In the genomic region with DNA sequence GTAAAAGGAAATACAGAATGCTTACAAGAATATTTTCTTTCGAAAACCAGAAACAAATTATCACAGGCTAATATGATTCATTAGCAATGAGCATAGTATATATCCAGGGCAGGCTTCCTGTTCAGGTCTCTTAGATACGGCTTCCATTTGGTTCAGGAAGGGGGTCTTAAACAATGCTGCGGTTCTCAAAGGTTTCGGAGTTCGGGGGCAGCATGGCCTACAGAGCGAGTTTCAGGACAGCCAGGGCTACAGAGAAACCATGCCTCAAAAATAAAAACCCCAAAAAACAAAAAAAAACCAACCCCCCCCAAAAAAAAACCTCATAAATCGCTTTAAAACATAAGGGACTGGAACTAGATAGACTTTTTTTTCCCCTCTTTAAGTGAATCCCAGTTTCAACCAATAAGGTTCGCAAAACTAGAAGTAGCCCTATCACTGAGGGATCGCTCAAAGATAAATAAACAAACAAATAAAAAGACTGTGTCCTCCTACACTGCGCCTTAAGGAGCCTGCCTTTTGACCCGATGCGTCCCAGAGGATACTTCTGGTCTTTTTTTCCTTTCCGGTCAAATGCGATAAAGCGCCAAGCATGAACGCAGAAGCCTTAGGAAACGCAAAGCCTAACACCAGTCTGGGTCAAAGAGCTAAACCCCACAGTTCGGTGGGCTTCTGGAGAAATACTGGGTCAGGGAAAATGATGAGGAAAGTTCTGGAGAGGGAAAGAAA, we compare ENCODE assay signal across 8 mouse cellular contexts. TPM values are rescaled to one million over a fixed set of nuclear protein-coding genes. Genes with fewer than 3 reads are reported as not detected.
DNase-seq lines count a peak whose midpoint lies in the region; ATAC-seq lines count a peak whose summit lies in the region.

No protein-coding gene starts in this region.

- peaks cover 21% of the 10 kb centered on the region for H3K36me3 ChIP-seq in kidney, embryonic 14.5 days (ENCODE audit: control insufficient read depth, insufficient read depth, low read length)
- peaks cover 10% of the 10 kb centered on the region for H3K36me3 ChIP-seq in forebrain, embryonic 16.5 days (ENCODE audit: control insufficient read depth, insufficient read depth)
- H3K36me3 ChIP-seq in macrophage (ENCODE audit: inconsistent target): peaks cover 26% of the 10 kb centered on the region

- peaks cover 15% of the 10 kb centered on the region; the same call in 1 of the 2 replicates for H3K4me1 ChIP-seq in kidney, embryonic 14.5 days (ENCODE audit: control insufficient read depth, insufficient read depth, low read length)
- H3K4me1 ChIP-seq in forebrain, embryonic 16.5 days (replicated peaks; ENCODE audit: control insufficient read depth, insufficient read depth, low read length): peaks cover 22% of the 10 kb centered on the region

- H3K27me3 ChIP-seq in kidney, embryonic 14.5 days (ENCODE audit: control insufficient read depth, insufficient read depth, low read length): no peaks in the 10 kb centered on the region
- no peaks in the 10 kb centered on the region for H3K27me3 ChIP-seq in forebrain, embryonic 16.5 days (replicated peaks; ENCODE audit: control insufficient read depth, insufficient read depth, low read length)

- no peak for DNase-seq in kidney, postnatal 4 days
- peak; percentile 32 for DNase-seq in NIH3T3 (ENCODE audit: low read depth)
- DNase-seq in layer of hippocampus, adult 9-11 months: no peak
- DNase-seq in cerebellum, adult 8-10 months: no peak
- no peak for DNase-seq in layer of hippocampus, adult 8-10 months (ENCODE audit: low spot score in 2 of 2)

- H3K79me2 ChIP-seq in macrophage (ENCODE audit: inconsistent target): peaks cover 90% of the 10 kb centered on the region

- H3K9me3 ChIP-seq in kidney, embryonic 14.5 days (ENCODE audit: control insufficient read depth, low read length): no peaks in the 10 kb centered on the region
- H3K9me3 ChIP-seq in forebrain, embryonic 16.5 days (ENCODE audit: control insufficient read depth, low read length): no peaks in the 10 kb centered on the region

- under 1% methylated on average over 18 of the region's 18 CpGs for WGBS in kidney, embryonic 14.5 days
- WGBS in forebrain, embryonic 16.5 days: 1% methylated on average over 18 of the region's 18 CpGs
- under 1% methylated on average over 18 of the region's 18 CpGs for WGBS in macrophage (ENCODE audit: missing documents)

- H3K4me3 ChIP-seq in kidney, embryonic 14.5 days (ENCODE audit: low read length): peak overlapping the region; percentile 85
- peak overlapping the region; percentile 94 for H3K4me3 ChIP-seq in forebrain, embryonic 16.5 days (replicated peaks; ENCODE audit: low read length)
- H3K4me3 ChIP-seq in macrophage (ENCODE audit: inconsistent target): peak overlapping the region; percentile 92

- H3K4me2 ChIP-seq in kidney, embryonic 14.5 days (replicated peaks; ENCODE audit: low read depth, low read length): peak overlapping the region; percentile 50
- peak overlapping the region; percentile 72 for H3K4me2 ChIP-seq in forebrain, embryonic 16.5 days (ENCODE audit: low read length)

- no peak for ATAC-seq in kidney, embryonic 14.5 days (ENCODE audit: low FRiP score, low TSS enrichment)
- ATAC-seq in forebrain, embryonic 16.5 days: no peak

- H3K9ac ChIP-seq in kidney, embryonic 14.5 days (ENCODE audit: low read depth, low read length): peak overlapping the region; percentile 91
- peak overlapping the region; percentile 88 for H3K9ac ChIP-seq in forebrain, embryonic 16.5 days (replicated peaks; ENCODE audit: low read depth, low read length)

- H3K27ac ChIP-seq in kidney, embryonic 14.5 days (ENCODE audit: low read depth, low read length): peak overlapping the region; percentile 99
- H3K27ac ChIP-seq in forebrain, embryonic 16.5 days (ENCODE audit: low read length): peak overlapping the region; percentile 99
- peak overlapping the region; percentile 90 for H3K27ac ChIP-seq in macrophage

RNA-seq across cellular contexts. Expression of gene Rsrc2, which starts 0.7 kb away (rescaled TPM):
- polyA plus RNA-seq in kidney, embryonic 14.5 days (2014; fragmentation: Nextera tagmentation; extraction: Ambion mirVana): 128 and 153 TPM in 2 replicates
- 145 and 163 TPM in 2 replicates for polyA plus RNA-seq in forebrain, embryonic 16.5 days (2015; fragmentation: Nextera tagmentation; extraction: Ambion mirVana)
- 100 to 1,000 TPM; 262 to 468 (median 374) TPM for total RNA-seq in macrophage (2018; cell fraction: chromatin; rRNA removed)
- 10 to 100 TPM; 40.6 to 67.4 (median 49.5) TPM for total RNA-seq in macrophage (2018; cell fraction: cytosol; rRNA removed)
- 100 to 1,000 TPM; 130 to 257 (median 206) TPM for total RNA-seq in macrophage (2018; cell fraction: nucleus; rRNA removed)
- 62.5 to 150 TPM (median 74.9 TPM) in 3 replicates for polyA plus RNA-seq in macrophage (2018)
- 100 to 1,000 TPM in 3 of 4 experiments, 10 to 100 TPM in 1; 90.7 to 107 (median 103) TPM for total RNA-seq in layer of hippocampus, adult 8-10 months (2022)

RNA-seq across cellular contexts. Expression of gene Kntc1, which starts 1.0 kb away (rescaled TPM):
- 33.7 and 35.9 TPM in 2 replicates for polyA plus RNA-seq in kidney, embryonic 14.5 days (2014; fragmentation: Nextera tagmentation; extraction: Ambion mirVana)
- polyA plus RNA-seq in forebrain, embryonic 16.5 days (2015; fragmentation: Nextera tagmentation; extraction: Ambion mirVana): 12.6 and 12.8 TPM in 2 replicates
- 10 to 100 TPM in 4 of 26 experiments, 1 to 10 TPM in 20, under 1 TPM in 2; 0.63 to 23.9 (median 6.3) TPM for total RNA-seq in macrophage (2018; cell fraction: chromatin; rRNA removed)
- 1 to 10 TPM in 14 of 26 experiments, under 1 TPM in 12; 0.42 to 2.8 (median 1.0) TPM for total RNA-seq in macrophage (2018; cell fraction: cytosol; rRNA removed)
- 10 to 100 TPM in 1 of 26 experiments, 1 to 10 TPM in 22, under 1 TPM in 3; 0.59 to 22.2 (median 2.1) TPM for total RNA-seq in macrophage (2018; cell fraction: nucleus; rRNA removed)
- polyA plus RNA-seq in macrophage (2018): 0.50 to 8.5 TPM (median 1.5 TPM) in 3 replicates
- 1 to 10 TPM in 3 of 4 experiments, under 1 TPM in 1; 0.99 to 2.9 (median 2.0) TPM for total RNA-seq in layer of hippocampus, adult 8-10 months (2022)

RNA-seq across cellular contexts. Expression of gene Zcchc8, which starts 27.6 kb away (rescaled TPM):
- 75.3 and 101 TPM in 2 replicates for polyA plus RNA-seq in kidney, embryonic 14.5 days (2014; fragmentation: Nextera tagmentation; extraction: Ambion mirVana)
- polyA plus RNA-seq in forebrain, embryonic 16.5 days (2015; fragmentation: Nextera tagmentation; extraction: Ambion mirVana): 92.7 and 96.1 TPM in 2 replicates
- total RNA-seq in macrophage (2018; cell fraction: chromatin; rRNA removed): 100 to 1,000 TPM in 22 of 26 experiments, 10 to 100 TPM in 4; 75.4 to 223 (median 154) TPM
- 10 to 100 TPM; 11.2 to 32.0 (median 20.7) TPM for total RNA-seq in macrophage (2018; cell fraction: cytosol; rRNA removed)
- 100 to 1,000 TPM in 7 of 26 experiments, 10 to 100 TPM in 19; 45.3 to 136 (median 77.2) TPM for total RNA-seq in macrophage (2018; cell fraction: nucleus; rRNA removed)
- 25.4 to 34.6 TPM (median 29.5 TPM) in 3 replicates for polyA plus RNA-seq in macrophage (2018)
- total RNA-seq in layer of hippocampus, adult 8-10 months (2022): 10 to 100 TPM; 41.5 to 54.4 (median 50.4) TPM
